Mouse (Mus musculus): Measurements from ENCODE around the gene Sap18b. TPM values are rescaled to one million over a fixed set of nuclear protein-coding genes. Genes with fewer than 3 reads are reported as not detected.
"Not testable (repeated sequence)": the region's sequence is repeated elsewhere in the genome, so short reads cannot be mapped to it uniquely, and the experiment has no call there.

Gene Sap18b
- polyA plus RNA-seq (2015; fragmentation: Nextera tagmentation; extraction: Ambion mirVana): 284 and 330 TPM in 2 replicates

- 56% methylated on average over 25 of the region's 25 CpGs for WGBS
- not testable (repeated sequence) for H3K27me3 ChIP-seq; H3K27ac ChIP-seq (replicated peaks); H3K4me3 ChIP-seq; H3K9me3 ChIP-seq; H3K36me3 ChIP-seq; H3K9ac ChIP-seq; H3K4me1 ChIP-seq (replicated peaks); H3K4me2 ChIP-seq; ATAC-seq (ENCODE audit: low read depth)
These were observed at the start of gene Sap18b for GRCm38 (mm10) chr8:95825162-95825561. Gene Sap18b (plus strand): TSS chr8:95825346.

GRCm38 (mm10) chr8:95781085-95781484 is 44.1 kb upstream of the Sap18b start:
- WGBS: 96% methylated on average over 3 of the region's 3 CpGs
- Histone ChIP-seq H3K9me3 (no peaks in the 10 kb centered on the region), H3K4me2 (no peak overlapping the region), H3K9ac (no peak overlapping the region), H3K4me3 (no peak overlapping the region), H3K4me1 (replicated peaks) (no peaks in the 10 kb centered on the region), H3K27ac (replicated peaks) (no peak overlapping the region), H3K27me3 (no peaks in the 10 kb centered on the region), H3K36me3 (peaks cover 56% of the 10 kb centered on the region)
- ATAC-seq (ENCODE audit: low read depth): no peak

GRCm38 (mm10) chr8:95781775-95782174 is 43.4 kb upstream of the Sap18b start:
- 96% methylated on average over 2 of the region's 2 CpGs for WGBS
- no peak for ATAC-seq (ENCODE audit: low read depth)
- Histone ChIP-seq H3K4me2 (no peak overlapping the region), H3K9me3 (no peaks in the 10 kb centered on the region), H3K4me1 (replicated peaks) (no peaks in the 10 kb centered on the region), H3K27me3 (no peaks in the 10 kb centered on the region), H3K36me3 (peaks cover 63% of the 10 kb centered on the region), H3K4me3 (no peak overlapping the region), H3K9ac (no peak overlapping the region), H3K27ac (replicated peaks) (no peak overlapping the region)

GRCm38 (mm10) chr8:95782628-95783027 is 42.5 kb upstream of the Sap18b start:
- no peak overlapping the region for H3K4me2 ChIP-seq
- H3K27ac ChIP-seq (replicated peaks): no peak overlapping the region
- no peak overlapping the region for H3K9ac ChIP-seq
- no peak for ATAC-seq (ENCODE audit: low read depth)
- no peaks in the 10 kb centered on the region for H3K9me3 ChIP-seq
- no peaks in the 10 kb centered on the region for H3K4me1 ChIP-seq (replicated peaks)
- no peaks in the 10 kb centered on the region for H3K27me3 ChIP-seq
- peaks cover 71% of the 10 kb centered on the region for H3K36me3 ChIP-seq
- H3K4me3 ChIP-seq: no peak overlapping the region

GRCm38 (mm10) chr8:95785591-95785990 is 39.6 kb upstream of the Sap18b start:
- Histone ChIP-seq H3K36me3 (peaks cover 71% of the 10 kb centered on the region), H3K4me2 (no peak overlapping the region), H3K27me3 (no peaks in the 10 kb centered on the region), H3K4me1 (replicated peaks) (no peaks in the 10 kb centered on the region), H3K27ac (replicated peaks) (no peak overlapping the region), H3K9me3 (no peaks in the 10 kb centered on the region), H3K4me3 (no peak overlapping the region), H3K9ac (no peak overlapping the region)
- 100% methylated on average over 3 of the region's 4 CpGs for WGBS
- ATAC-seq (ENCODE audit: low read depth): no peak

- not testable (repeated sequence) for H3K4me3 ChIP-seq; ATAC-seq (ENCODE audit: low read depth); H3K4me2 ChIP-seq; H3K4me1 ChIP-seq (replicated peaks); H3K27me3 ChIP-seq; H3K27ac ChIP-seq (replicated peaks); H3K36me3 ChIP-seq; H3K9ac ChIP-seq; H3K9me3 ChIP-seq
- 94% methylated on average over 5 of the region's 5 CpGs for WGBS
These were observed 29.6 kb upstream of the Sap18b start for GRCm38 (mm10) chr8:95795333-95796061.

- no peak for ATAC-seq (ENCODE audit: low read depth)
- Histone ChIP-seq H3K4me2 (no peak overlapping the region), H3K27ac (replicated peaks) (no peak overlapping the region), H3K9ac (no peak overlapping the region), H3K36me3 (0 out of 2 replicates have a peak, but pooled peaks cover 5% of the 10 kb centered on the region), H3K4me1 (replicated peaks) (peaks cover 16% of the 10 kb centered on the region), H3K4me3 (no peak overlapping the region), H3K9me3 (no peaks in the 10 kb centered on the region), H3K27me3 (no peaks in the 10 kb centered on the region)
- WGBS: 94% methylated on average over 6 of the region's 6 CpGs
These were observed 26.0 kb upstream of the Sap18b start for GRCm38 (mm10) chr8:95799117-95799516.

GRCm38 (mm10) chr8:95799891-95800290 is 25.3 kb upstream of the Sap18b start:
- 100% methylated on average over 1 of the region's 1 CpGs for WGBS
- ATAC-seq (ENCODE audit: low read depth): no peak

GRCm38 (mm10) chr8:95800353-95800752 is 24.8 kb upstream of the Sap18b start:
- no peak for ATAC-seq (ENCODE audit: low read depth)
- no peak overlapping the region for H3K9ac ChIP-seq
- peaks cover 26% of the 10 kb centered on the region for H3K4me1 ChIP-seq (replicated peaks)
- H3K27me3 ChIP-seq: no peaks in the 10 kb centered on the region
- no peak overlapping the region for H3K27ac ChIP-seq (replicated peaks)
- no peak overlapping the region for H3K4me3 ChIP-seq
- 96% methylated on average over 3 of the region's 3 CpGs for WGBS
- no peak overlapping the region for H3K4me2 ChIP-seq
- H3K36me3 ChIP-seq: 0 out of 2 replicates have a peak, but pooled peaks cover 5% of the 10 kb centered on the region
- no peaks in the 10 kb centered on the region for H3K9me3 ChIP-seq

More at GRCm38 (mm10) chr8:95799891-95800290, 25.3 kb upstream of the Sap18b start:
- H3K36me3 ChIP-seq: 0 out of 2 replicates have a peak, but pooled peaks cover 5% of the 10 kb centered on the region
- H3K4me3 ChIP-seq: no peak overlapping the region
- H3K9ac ChIP-seq: no peak overlapping the region
- peaks cover 21% of the 10 kb centered on the region for H3K4me1 ChIP-seq (replicated peaks)
- H3K4me2 ChIP-seq: no peak overlapping the region
- H3K27me3 ChIP-seq: no peaks in the 10 kb centered on the region
- no peaks in the 10 kb centered on the region for H3K9me3 ChIP-seq
- no peak overlapping the region for H3K27ac ChIP-seq (replicated peaks)

- peaks cover 36% of the 10 kb centered on the region for H3K4me1 ChIP-seq (replicated peaks)
- no peak for ATAC-seq (ENCODE audit: low read depth)
- H3K4me2 ChIP-seq: no peak overlapping the region
- no peaks in the 10 kb centered on the region for H3K9me3 ChIP-seq
- H3K36me3 ChIP-seq: 0 out of 2 replicates have a peak, but pooled peaks cover 5% of the 10 kb centered on the region
- H3K27ac ChIP-seq (replicated peaks): no peak overlapping the region
- WGBS: 96% methylated on average over 1 of the region's 1 CpGs
- no peak overlapping the region for H3K4me3 ChIP-seq
- no peak overlapping the region for H3K9ac ChIP-seq
- H3K27me3 ChIP-seq: no peaks in the 10 kb centered on the region
These were observed 23.6 kb upstream of the Sap18b start for GRCm38 (mm10) chr8:95801476-95802064.

GRCm38 (mm10) chr8:95802231-95802630 is 22.9 kb upstream of the Sap18b start:
- H3K4me1 ChIP-seq (replicated peaks): peaks cover 36% of the 10 kb centered on the region
- H3K27ac ChIP-seq (replicated peaks): no peak overlapping the region
- no peak for ATAC-seq (ENCODE audit: low read depth)
- no peak overlapping the region for H3K9ac ChIP-seq
- 94% methylated on average over 8 of the region's 8 CpGs for WGBS
- no peak overlapping the region for H3K4me2 ChIP-seq
- H3K36me3 ChIP-seq: 0 out of 2 replicates have a peak, but pooled peaks cover 5% of the 10 kb centered on the region
- no peaks in the 10 kb centered on the region for H3K27me3 ChIP-seq
- H3K4me3 ChIP-seq: no peak overlapping the region
- no peaks in the 10 kb centered on the region for H3K9me3 ChIP-seq

- WGBS: 60% methylated on average over 2 of the region's 2 CpGs
- peaks cover 32% of the 10 kb centered on the region for H3K4me1 ChIP-seq (replicated peaks)
- ATAC-seq (ENCODE audit: low read depth): no peak
These were observed 19.7 kb upstream of the Sap18b start for GRCm38 (mm10) chr8:95805482-95805881.

More at GRCm38 (mm10) chr8:95805482-95805881, 19.7 kb upstream of the Sap18b start:
- H3K36me3 ChIP-seq: 0 out of 2 replicates have a peak, but pooled peaks cover 5% of the 10 kb centered on the region
- H3K27ac ChIP-seq (replicated peaks): no peak overlapping the region
- H3K4me2 ChIP-seq: peak overlapping the region; percentile 98
- H3K9me3 ChIP-seq: no peaks in the 10 kb centered on the region
- H3K9ac ChIP-seq: peak overlapping the region; percentile 98
- H3K4me3 ChIP-seq: peak overlapping the region; percentile 99
- H3K27me3 ChIP-seq: no peaks in the 10 kb centered on the region
